ENCODE assay signal across 9 mouse cellular contexts in the genomic region with DNA sequence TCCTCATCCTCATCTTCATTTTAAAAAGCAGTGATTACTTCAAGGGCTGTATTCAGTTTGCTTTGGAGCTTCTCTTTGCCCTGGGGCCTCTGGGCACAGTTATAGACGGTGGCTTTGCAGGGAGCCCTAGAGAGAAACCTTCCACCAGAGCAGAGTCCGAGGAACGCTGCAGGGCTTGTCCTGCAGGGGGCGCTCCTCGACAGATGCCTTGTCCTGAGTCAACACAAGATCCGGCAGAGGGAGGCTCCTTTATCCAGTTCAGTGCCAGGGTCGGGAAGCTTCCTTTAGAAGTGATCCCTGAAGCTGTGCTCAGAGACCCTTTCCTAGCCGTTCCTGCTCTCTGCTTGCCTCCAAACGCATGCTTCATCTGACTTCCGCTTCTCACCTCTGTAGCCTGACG. TPM values are rescaled to one million over a fixed set of nuclear protein-coding genes. Genes with fewer than 3 reads are reported as not detected.
DNase-seq lines count a peak whose midpoint lies in the region; ATAC-seq and TF ChIP-seq lines count a peak whose summit lies in the region.
"Had no signal": no experiment of that assay in that cellular context is flagged by ENCODE, and none has a peak within 500 bp of the region (broad histone marks: within the 10 kb centered on the region; RNA-seq: fewer than 3 reads in every experiment).

No protein-coding gene starts in this region.

- H3K27me3 ChIP-seq in ES-Bruce4 (ENCODE audit: control insufficient read depth, insufficient read depth, low read length, poor library complexity, severe bottlenecking): peaks cover 4% of the 10 kb centered on the region; the same call in 1 of the 2 replicates
- H3K27me3 ChIP-seq in forebrain, embryonic 11.5 days (ENCODE audit: control insufficient read depth, insufficient read depth, low read length): peaks cover 21% of the 10 kb centered on the region
- H3K27me3 ChIP-seq in heart, embryonic 15.5 days: peaks cover 40% of the 10 kb centered on the region

- H3K36me3 ChIP-seq in ES-Bruce4 (ENCODE audit: control insufficient read depth, insufficient read depth, low read length, poor library complexity, severe bottlenecking): no peaks in the 10 kb centered on the region
- H3K36me3 ChIP-seq in forebrain, embryonic 11.5 days (ENCODE audit: control insufficient read depth, insufficient read depth, low read length): no peaks in the 10 kb centered on the region; the same call in 1 of the 2 replicates
- peaks cover 11% of the 10 kb centered on the region; the same call in 1 of the 2 replicates for H3K36me3 ChIP-seq in heart, embryonic 15.5 days

- peak; percentile 58 for ATAC-seq in forebrain, embryonic 11.5 days (replicated peaks; ENCODE audit: low FRiP score)
- ATAC-seq in heart, embryonic 15.5 days (replicated peaks; ENCODE audit: insufficient number of reproducible peaks, insufficient read depth, low FRiP score, low read depth): peak; percentile 48; the same call in 1 of the 2 replicates

- DNase-seq in brain, embryonic 14.5 days (ENCODE audit: low read depth): peak; percentile 82
- DNase-seq in forebrain, embryonic 11.5 days (ENCODE audit: low spot score): peak; percentile 93
- peak; percentile 84 to 87 for DNase-seq in kidney, postnatal 25 days
- DNase-seq in lung, adult 2 months: peak; percentile 67
- DNase-seq in retina, postnatal 1 day: peak; percentile 81
- DNase-seq in urinary bladder, postnatal 4 days (ENCODE audit: low spot score in 2 of 2): peak; percentile 62 to 87

- no peak for TF ChIP-seq POLR2A in ES-Bruce4 (IDR thresholded peaks at IDR 0.05; ENCODE audit: insufficient read depth, low read length)
- no peak for TF ChIP-seq POLR2A in brain, embryonic 14.5 days (IDR thresholded peaks at IDR 0.05; ENCODE audit: borderline replicate concordance, extremely low read depth, insufficient read depth, insufficient read length, poor library complexity, severe bottlenecking)
- TF ChIP-seq POLR2A in lung, adult 2 months (IDR thresholded peaks at IDR 0.05; ENCODE audit: borderline replicate concordance, extremely low read depth, low read depth, low read length): no peak

- no peak overlapping the region for H3K4me2 ChIP-seq in forebrain, embryonic 11.5 days (ENCODE audit: low read depth, low read length, severe bottlenecking)
- no peak overlapping the region; the same call in 1 of the 2 replicates for H3K4me2 ChIP-seq in heart, embryonic 15.5 days

- WGBS in forebrain, embryonic 11.5 days: 16% methylated on average over 11 of the region's 11 CpGs
- 18% methylated on average over 11 of the region's 11 CpGs for WGBS in heart, embryonic 15.5 days
- WGBS in lung, adult 2 months: 14% methylated on average over 11 of the region's 11 CpGs

- no peak overlapping the region for H3K27ac ChIP-seq in ES-Bruce4 (ENCODE audit: insufficient read depth, low read length)
- no peak overlapping the region for H3K27ac ChIP-seq in forebrain, embryonic 11.5 days (ENCODE audit: low read depth, low read length)
- H3K27ac ChIP-seq in heart, embryonic 15.5 days: no peak overlapping the region

- no peaks in the 10 kb centered on the region for H3K9me3 ChIP-seq in ES-Bruce4 (replicated peaks; ENCODE audit: control insufficient read depth, insufficient read depth, low read length, poor library complexity, severe bottlenecking)
- no peaks in the 10 kb centered on the region for H3K9me3 ChIP-seq in forebrain, embryonic 11.5 days (ENCODE audit: control insufficient read depth, low read length)
- H3K9me3 ChIP-seq in heart, embryonic 15.5 days (replicated peaks): no peaks in the 10 kb centered on the region

- H3K4me3 ChIP-seq in ES-Bruce4 (ENCODE audit: low read depth, low read length): 0 out of 2 replicates have a peak overlapping the region, but pooled peaks have one; percentile 31
- no peak overlapping the region for H3K4me3 ChIP-seq in forebrain, embryonic 11.5 days (ENCODE audit: low read depth, low read length)
- no peak overlapping the region for H3K4me3 ChIP-seq in heart, embryonic 15.5 days
- H3K4me3 ChIP-seq in lung, adult 2 months (replicated peaks; ENCODE audit: extremely low read depth, low read depth, low read length): no peak overlapping the region
- H3K4me3 ChIP-seq: erythroblast, embryonic 14.5 days had no signal

- H3K9ac ChIP-seq in ES-Bruce4 (ENCODE audit: low read depth, poor library complexity, severe bottlenecking): no peak overlapping the region
- H3K9ac ChIP-seq in forebrain, embryonic 11.5 days (ENCODE audit: low read length): no peak overlapping the region
- H3K9ac ChIP-seq in heart, embryonic 15.5 days: no peak overlapping the region

- TF ChIP-seq EP300 in ES-Bruce4 (IDR thresholded peaks at IDR 0.05; ENCODE audit: insufficient read depth, low read depth, low read length): no peak

- TF ChIP-seq CTCF in ES-Bruce4 (IDR thresholded peaks at IDR 0.05; ENCODE audit: low read depth, low read length): peak; percentile 80
- peak; percentile 86 for TF ChIP-seq CTCF in brain, embryonic 14.5 days (IDR thresholded peaks at IDR 0.05; ENCODE audit: borderline replicate concordance, extremely low read depth, insufficient read depth, insufficient read length)
- TF ChIP-seq CTCF in lung, adult 2 months (IDR thresholded peaks at IDR 0.05; ENCODE audit: insufficient read depth, low read length): peak; percentile 74

- peaks cover 2% of the 10 kb centered on the region for H3K4me1 ChIP-seq in ES-Bruce4 (ENCODE audit: control insufficient read depth, insufficient read depth, low read length)
- no peaks in the 10 kb centered on the region for H3K4me1 ChIP-seq in forebrain, embryonic 11.5 days (replicated peaks; ENCODE audit: control insufficient read depth, insufficient read depth, low read length)
- peaks cover 13% of the 10 kb centered on the region; the same call in 1 of the 2 replicates for H3K4me1 ChIP-seq in heart, embryonic 15.5 days (replicated peaks)
- no peaks in the 10 kb centered on the region for H3K4me1 ChIP-seq in lung, adult 2 months (ENCODE audit: control insufficient read depth, insufficient read depth, low read length)

RNA-seq across cellular contexts. Expression of a gene that starts 5.5 kb away (rescaled TPM):
- polyA plus RNA-seq in ES-Bruce4 (2011; ENCODE audit: insufficient read depth, insufficient read length, low read depth, missing spikeins): 5.4 and 7.1 TPM in 2 replicates
- polyA plus RNA-seq in brain, embryonic 14.5 days (2012; rRNA removed): 69.4 and 73.6 TPM in 2 replicates
- 52.0 and 56.7 TPM in 2 replicates for polyA plus RNA-seq in forebrain, embryonic 11.5 days (2014; fragmentation: Nextera tagmentation; extraction: Ambion mirVana)
- polyA plus RNA-seq in heart, embryonic 15.5 days (2015; fragmentation: Nextera tagmentation; extraction: Ambion mirVana): 128 and 180 TPM in 2 replicates
- polyA plus RNA-seq in lung, adult 2 months (2012; rRNA removed): 177 and 189 TPM in 2 replicates
